Mouse (Mus musculus) lung, embryonic 15.5 days (tissue): ENCODE data around the gene Samd14. TPM values are rescaled to one million over a fixed set of nuclear protein-coding genes. Genes with fewer than 3 reads are reported as not detected.

Experiments
- ATAC-seq: fragments of 200-750 bp; cut with Nextera tagmentation; 2 replicates; pipeline ENCODE4 v1.8.0; 2017; ENCODE audit warnings: moderate number of reproducible peaks, borderline replicate concordance; ENCODE audit not compliant: low FRiP score, low TSS enrichment; ENCODE audit errors: extremely low read depth
- H3K27ac ChIP-seq: fragments of 300-500 bp; sonication (generic); 2 replicates; pipeline ENCODE4 v1.5.1; 2015; ENCODE audit warnings: moderate library complexity, mild to moderate bottlenecking, inconsistent platforms
- H3K27me3 ChIP-seq: fragments of 300-500 bp; sonication (generic); 2 replicates; pipeline ENCODE4 v1.6.1; 2015; ENCODE audit warnings: inconsistent platforms
- H3K36me3 ChIP-seq: fragments of 300-500 bp; sonication (generic); 2 replicates; pipeline ENCODE4 v1.6.1; 2015; ENCODE audit warnings: inconsistent platforms
- H3K4me1 ChIP-seq: fragments of 300-500 bp; sonication (generic); 2 replicates; pipeline ENCODE4 v1.6.1; 2015; ENCODE audit warnings: inconsistent platforms
- H3K4me2 ChIP-seq: fragments of 300-500 bp; sonication (generic); 2 replicates; pipeline ENCODE4 v1.6.1; 2015; ENCODE audit warnings: inconsistent platforms, mild to moderate bottlenecking, moderate library complexity
- H3K4me3 ChIP-seq: fragments of 300-500 bp; sonication (generic); 2 replicates; pipeline ENCODE4 v1.5.1; 2015; ENCODE audit warnings: mild to moderate bottlenecking, inconsistent platforms
- H3K9ac ChIP-seq: fragments of 300-500 bp; sonication (generic); 2 replicates; pipeline ENCODE4 v1.6.1; 2015; ENCODE audit warnings: inconsistent platforms
- H3K9me3 ChIP-seq: fragments of 300-500 bp; sonication (generic); 2 replicates; pipeline ENCODE4 v1.6.1; 2016; ENCODE audit warnings: inconsistent platforms
- WGBS: fragments of 180-500 bp; shearing (Covaris S2); methylation state at CpG from one replicate; pipeline ENCODE4 v1.1.7; 2015; 5-methylcytosine and 5-hydroxymethylcytosine counted together
- polyA plus RNA-seq: library from polyadenylated mRNA; unstranded; fragments of >200 nt; fragmentation: Nextera tagmentation; extraction: Ambion mirVana; gene quantifications from 2 replicates; pipeline ENCODE4 v1.2.1, GENCODE M21; 2015

The Samd14 gene
- polyA plus RNA-seq, 1 experiment from 2014 or later, result 17.4 TPM

DNA sequence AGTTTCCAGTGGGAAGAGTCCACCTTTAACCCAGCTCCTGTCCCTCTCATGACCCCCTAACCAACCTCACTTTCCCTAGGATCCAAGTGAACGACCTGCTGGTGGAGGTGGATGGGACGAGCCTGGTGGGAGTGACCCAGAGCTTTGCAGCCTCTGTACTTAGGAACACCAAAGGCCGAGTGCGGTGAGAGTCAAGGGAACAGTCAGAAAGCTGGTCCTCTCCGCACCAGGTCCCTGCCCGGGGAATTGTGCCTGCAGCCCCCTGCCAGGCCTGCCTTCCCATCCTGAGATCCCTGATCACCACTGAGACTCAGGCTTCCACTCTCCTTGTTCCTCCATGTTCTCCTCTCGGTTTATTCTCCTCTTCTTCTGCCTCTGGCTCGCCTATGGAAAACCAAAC lies 9.6 kb upstream of the Samd14 start:
- peaks cover 70% of the 10 kb centered on the region for H3K36me3 ChIP-seq
- no peak overlapping the region for H3K4me3 ChIP-seq
- H3K9ac ChIP-seq, result no peak overlapping the region
- no peaks in the 10 kb centered on the region for H3K27me3 ChIP-seq
- peaks cover 29% of the 10 kb centered on the region for H3K4me1 ChIP-seq
- H3K9me3 ChIP-seq, result no peaks in the 10 kb centered on the region
- ATAC-seq, result no peak
- H3K4me2 ChIP-seq, result no peak overlapping the region
- WGBS, result 63% methylated on average over 8 of the region's 8 CpGs
- H3K27ac ChIP-seq, result peak overlapping the region; percentile 81

DNA sequence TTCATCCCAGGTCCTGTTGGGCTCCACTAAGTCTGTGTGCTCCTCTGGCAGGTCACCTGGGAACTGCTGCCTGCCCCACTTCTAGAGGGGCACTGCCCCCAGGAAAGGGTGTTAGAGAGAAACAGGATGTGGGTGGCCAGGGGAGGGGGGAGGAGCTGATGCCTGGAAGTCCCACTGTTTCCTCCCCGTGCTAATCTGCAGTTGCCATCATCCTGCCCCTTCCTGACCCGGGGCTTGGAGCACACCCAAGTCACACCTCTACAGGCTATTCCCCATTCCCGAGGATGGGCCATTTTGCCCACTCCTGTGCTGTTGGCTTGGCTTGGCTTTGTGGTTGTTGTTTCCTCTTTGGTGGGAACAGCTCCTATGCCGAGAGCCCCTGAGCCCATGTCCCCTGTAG lies 9.1 kb upstream of the Samd14 start:
- ATAC-seq, result peak; percentile 10; the same call in 1 of the 2 replicates
- Histone ChIP-seq H3K9ac (no peak overlapping the region), H3K27ac (peak overlapping the region; percentile 81), H3K36me3 (peaks cover 74% of the 10 kb centered on the region), H3K4me1 (peaks cover 24% of the 10 kb centered on the region), H3K27me3 (no peaks in the 10 kb centered on the region), H3K9me3 (no peaks in the 10 kb centered on the region), H3K4me3 (0 out of 2 replicates have a peak overlapping the region, but pooled peaks have one; percentile 3), H3K4me2 (peak overlapping the region; percentile 29)
- 18% methylated on average over 4 of the region's 4 CpGs for WGBS

DNA sequence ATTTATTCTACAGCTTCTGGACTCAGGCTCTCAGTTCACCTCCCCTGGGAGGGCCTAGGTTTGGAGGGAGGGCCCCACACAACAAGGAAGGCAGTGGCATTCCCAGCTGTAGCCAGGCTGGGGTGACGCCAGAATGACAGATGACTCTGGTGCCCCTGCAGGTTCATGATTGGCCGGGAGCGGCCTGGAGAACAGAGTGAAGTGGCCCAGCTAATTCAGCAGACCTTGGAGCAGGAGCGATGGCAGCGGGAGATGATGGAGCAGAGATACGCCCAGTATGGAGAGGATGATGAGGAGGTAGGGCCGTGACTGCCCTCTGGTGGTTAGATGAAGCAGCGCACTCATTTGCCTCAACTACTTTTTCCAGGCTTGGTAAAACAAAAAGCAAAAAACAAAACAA lies 8.6 kb upstream of the Samd14 start:
- H3K36me3 ChIP-seq, result peaks cover 74% of the 10 kb centered on the region
- no peak overlapping the region for H3K9ac ChIP-seq
- 0 out of 2 replicates have a peak overlapping the region, but pooled peaks have one; percentile 3 for H3K4me3 ChIP-seq
- ATAC-seq, result peak; percentile 53
- no peaks in the 10 kb centered on the region for H3K9me3 ChIP-seq
- 3% methylated on average over 8 of the region's 8 CpGs for WGBS
- H3K4me2 ChIP-seq, result peak overlapping the region; percentile 29
- H3K27ac ChIP-seq, result peak overlapping the region; percentile 81
- no peaks in the 10 kb centered on the region for H3K27me3 ChIP-seq
- peaks cover 22% of the 10 kb centered on the region for H3K4me1 ChIP-seq

DNA sequence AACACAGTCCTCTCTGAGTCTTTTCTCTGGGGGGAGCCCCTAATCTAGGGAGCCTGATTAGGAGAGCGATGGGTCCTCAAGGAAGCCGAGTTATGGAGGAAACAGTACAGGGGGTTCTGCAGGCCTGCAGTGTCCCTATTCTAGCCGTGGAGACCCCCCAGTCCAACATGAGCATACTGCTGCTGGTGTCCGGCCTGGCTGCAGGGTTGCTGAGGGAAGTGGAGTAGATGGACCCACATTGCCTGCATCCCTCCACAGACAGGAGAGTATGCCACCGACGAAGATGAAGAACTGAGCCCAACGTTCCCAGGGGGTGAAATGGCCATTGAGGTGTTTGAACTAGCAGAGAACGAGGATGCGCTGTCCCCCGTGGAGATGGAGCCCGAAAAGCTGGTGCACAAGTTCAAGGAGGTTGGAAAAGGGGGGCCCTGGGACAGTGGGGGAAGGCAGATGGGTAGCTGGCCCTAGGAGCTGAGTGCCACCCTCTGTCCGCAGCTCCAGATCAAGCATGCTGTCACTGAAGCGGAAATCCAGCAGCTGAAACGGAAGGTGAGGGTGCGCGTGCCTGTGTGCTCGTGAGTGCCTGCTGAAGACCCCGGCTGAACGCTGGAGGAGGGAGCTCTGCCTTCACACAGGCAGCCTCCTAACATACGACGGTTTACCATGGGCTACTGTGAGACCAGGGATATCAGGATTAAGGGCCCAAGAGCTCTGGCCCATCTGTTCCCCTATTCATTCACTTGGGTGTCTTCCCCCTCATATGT lies 7.9 kb upstream of the Samd14 start:
- ATAC-seq, result no peak
- Histone ChIP-seq H3K27ac (no peak overlapping the region; the same call in 1 of the 2 replicates), H3K4me1 (peaks cover 24% of the 10 kb centered on the region), H3K36me3 (peaks cover 67% of the 10 kb centered on the region), H3K9ac (no peak overlapping the region; the same call in 1 of the 2 replicates), H3K27me3 (no peaks in the 10 kb centered on the region), H3K9me3 (no peaks in the 10 kb centered on the region), H3K4me2 (no peak overlapping the region), H3K4me3 (no peak overlapping the region)
- 84% methylated on average over 21 of the region's 21 CpGs for WGBS

DNA sequence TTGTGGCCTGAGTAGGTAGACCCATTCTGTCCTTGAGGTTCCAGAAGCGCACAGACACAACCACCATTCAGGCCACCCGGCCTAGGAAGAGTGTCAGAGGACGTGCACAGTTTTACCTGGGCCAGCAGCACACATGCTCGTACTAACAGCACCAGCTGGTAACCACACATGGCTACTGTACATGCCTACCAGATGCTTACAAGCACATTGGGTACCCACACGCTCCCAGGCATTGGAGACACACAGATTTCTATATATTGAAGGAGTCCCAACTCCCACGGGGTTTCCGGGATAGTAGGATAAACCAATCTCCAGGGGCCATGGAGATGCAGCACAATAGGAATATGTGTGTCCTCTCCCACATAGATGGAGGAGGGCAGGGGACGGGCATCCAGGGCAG lies 7.0 kb upstream of the Samd14 start:
- Histone ChIP-seq H3K4me1 (peaks cover 32% of the 10 kb centered on the region), H3K27me3 (no peaks in the 10 kb centered on the region), H3K27ac (no peak overlapping the region), H3K9ac (no peak overlapping the region), H3K4me3 (no peak overlapping the region), H3K36me3 (peaks cover 57% of the 10 kb centered on the region), H3K4me2 (no peak overlapping the region), H3K9me3 (no peaks in the 10 kb centered on the region)
- WGBS, result 91% methylated on average over 8 of the region's 8 CpGs
- no peak for ATAC-seq

DNA sequence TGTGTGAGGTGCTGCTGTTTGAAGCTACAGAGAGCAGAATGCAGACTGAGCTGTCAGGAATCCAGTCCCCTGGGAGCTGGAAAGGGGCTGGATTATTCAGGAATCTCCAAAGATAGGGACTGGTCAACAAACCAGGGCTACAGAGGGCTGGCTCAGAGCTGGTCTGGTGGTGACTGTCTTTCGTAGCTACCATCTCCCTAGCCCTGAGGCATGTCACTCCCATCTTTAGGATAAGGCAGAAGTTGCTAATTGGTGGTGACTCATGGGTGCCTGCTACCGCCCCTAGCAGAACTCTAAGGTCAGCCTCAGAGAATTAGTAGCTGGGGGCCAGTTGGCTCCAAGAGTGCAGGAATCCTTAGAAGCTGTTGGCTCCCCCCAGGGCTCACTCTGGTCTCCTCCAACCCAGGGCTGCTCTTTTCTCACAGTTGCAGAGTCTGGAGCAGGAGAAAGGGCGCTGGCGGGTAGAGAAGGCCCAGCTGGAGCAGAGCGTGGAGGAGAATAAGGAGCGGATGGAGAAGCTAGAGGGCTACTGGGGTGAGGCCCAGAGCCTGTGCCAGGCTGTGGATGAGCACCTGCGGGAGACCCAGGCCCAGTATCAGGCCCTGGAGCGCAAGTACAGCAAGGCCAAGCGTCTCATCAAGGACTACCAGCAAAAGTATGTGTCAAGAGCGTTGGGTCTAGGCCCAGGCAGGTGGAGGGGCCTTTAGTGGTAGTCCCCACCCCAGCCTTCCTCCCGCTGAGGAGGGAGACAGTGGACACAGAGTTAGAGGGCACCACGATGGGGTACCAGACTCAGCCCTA lies 5.3 kb upstream of the Samd14 start:
- ATAC-seq, result no peak
- Histone ChIP-seq H3K4me3 (no peak overlapping the region), H3K27ac (no peak overlapping the region), H3K9me3 (no peaks in the 10 kb centered on the region), H3K4me1 (peaks cover 36% of the 10 kb centered on the region), H3K27me3 (no peaks in the 10 kb centered on the region), H3K36me3 (peaks cover 41% of the 10 kb centered on the region), H3K9ac (no peak overlapping the region), H3K4me2 (no peak overlapping the region)
- 87% methylated on average over 12 of the region's 12 CpGs for WGBS

DNA sequence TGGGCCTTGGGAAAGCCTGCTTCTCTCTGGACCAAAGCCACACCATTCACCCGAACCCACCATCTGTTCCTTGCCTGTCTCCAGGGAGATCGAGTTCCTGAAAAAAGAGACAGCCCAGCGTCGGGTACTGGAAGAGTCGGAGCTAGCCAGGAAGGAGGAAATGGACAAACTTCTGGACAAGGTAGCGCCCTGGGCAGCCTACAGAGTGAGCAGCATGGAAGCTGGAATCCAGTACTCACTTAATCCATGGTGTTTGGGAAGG lies 4.8 kb upstream of the Samd14 start:
- Histone ChIP-seq H3K4me3 (no peak overlapping the region), H3K36me3 (peaks cover 38% of the 10 kb centered on the region), H3K9me3 (no peaks in the 10 kb centered on the region), H3K9ac (no peak overlapping the region), H3K4me1 (peaks cover 39% of the 10 kb centered on the region), H3K4me2 (no peak overlapping the region), H3K27me3 (no peaks in the 10 kb centered on the region), H3K27ac (no peak overlapping the region)
- WGBS, result 65% methylated on average over 6 of the region's 6 CpGs
- ATAC-seq, result no peak

DNA sequence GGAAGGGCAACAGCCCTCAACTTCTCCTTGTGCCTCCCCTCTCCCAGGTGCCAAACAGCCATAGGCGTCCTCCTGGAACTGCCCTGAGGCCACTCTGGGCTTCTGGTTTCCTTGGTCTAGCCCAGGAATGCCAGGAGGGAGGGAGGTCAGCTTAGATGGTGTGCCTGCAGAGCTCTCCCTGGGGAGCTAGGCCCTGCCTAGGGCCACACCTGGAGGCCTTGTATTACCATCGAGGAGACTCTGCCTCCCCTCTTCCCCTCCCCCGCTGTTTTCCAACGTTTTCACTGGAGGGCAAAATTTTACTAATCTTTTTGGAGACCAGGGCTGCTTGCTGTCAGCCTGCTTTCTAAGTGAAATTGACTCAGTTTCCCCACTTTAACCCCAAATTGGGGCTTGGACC lies 3.6 kb upstream of the Samd14 start:
- no peaks in the 10 kb centered on the region for H3K9me3 ChIP-seq
- WGBS, result 34% methylated on average over 4 of the region's 4 CpGs
- H3K4me3 ChIP-seq, result peak overlapping the region; percentile 40
- H3K27me3 ChIP-seq, result no peaks in the 10 kb centered on the region
- H3K9ac ChIP-seq, result peak overlapping the region; percentile 16; the same call in 1 of the 2 replicates
- H3K36me3 ChIP-seq, result peaks cover 38% of the 10 kb centered on the region
- H3K4me1 ChIP-seq, result peaks cover 33% of the 10 kb centered on the region
- peak overlapping the region; percentile 67 for H3K27ac ChIP-seq
- H3K4me2 ChIP-seq, result peak overlapping the region; percentile 67
- ATAC-seq, result no peak

DNA sequence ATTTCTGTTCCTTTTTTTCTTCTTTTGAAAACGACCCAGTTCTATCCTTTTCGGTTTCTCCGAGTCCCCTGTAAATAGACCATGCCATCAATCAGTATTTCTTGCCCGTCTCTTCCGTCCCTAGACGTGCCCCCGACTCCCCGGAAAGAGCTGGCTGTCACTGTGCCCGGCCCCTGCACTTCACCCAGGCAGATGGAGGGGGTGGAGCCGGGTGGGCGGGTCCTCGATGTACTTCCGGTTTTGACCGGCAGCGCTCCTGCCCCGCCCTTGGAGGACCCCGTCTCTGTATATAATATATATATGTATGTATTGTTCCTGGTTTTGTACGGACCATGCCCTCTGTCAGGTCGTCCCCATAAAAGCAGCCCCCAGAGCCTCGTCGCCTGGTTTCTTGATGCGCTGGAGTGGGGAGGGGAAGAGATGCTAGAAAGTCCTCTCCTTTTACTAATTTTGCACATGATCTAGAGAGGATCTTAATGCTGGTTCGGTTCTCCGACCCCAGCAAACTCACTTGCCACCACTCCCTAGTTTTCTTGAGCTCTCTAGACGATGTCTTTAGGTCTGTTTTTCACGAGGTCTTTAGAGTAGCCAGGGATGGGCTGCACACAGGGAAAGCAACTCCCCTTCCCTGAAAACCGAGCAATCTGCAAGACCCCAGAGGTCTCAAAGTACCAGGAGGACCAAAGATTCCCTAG lies 3.0 kb upstream of the Samd14 start:
- WGBS, result 1% methylated on average over 27 of the region's 27 CpGs
- H3K27me3 ChIP-seq, result no peaks in the 10 kb centered on the region
- peaks cover 33% of the 10 kb centered on the region for H3K36me3 ChIP-seq
- H3K4me1 ChIP-seq, result peaks cover 37% of the 10 kb centered on the region
- H3K9ac ChIP-seq, result peak overlapping the region; percentile 30
- H3K9me3 ChIP-seq, result no peaks in the 10 kb centered on the region
- H3K4me2 ChIP-seq, result peak overlapping the region; percentile 67
- peak overlapping the region; percentile 40 for H3K4me3 ChIP-seq
- H3K27ac ChIP-seq, result peak overlapping the region; percentile 67
- peak; percentile 61; the same call in 1 of the 2 replicates for ATAC-seq

DNA sequence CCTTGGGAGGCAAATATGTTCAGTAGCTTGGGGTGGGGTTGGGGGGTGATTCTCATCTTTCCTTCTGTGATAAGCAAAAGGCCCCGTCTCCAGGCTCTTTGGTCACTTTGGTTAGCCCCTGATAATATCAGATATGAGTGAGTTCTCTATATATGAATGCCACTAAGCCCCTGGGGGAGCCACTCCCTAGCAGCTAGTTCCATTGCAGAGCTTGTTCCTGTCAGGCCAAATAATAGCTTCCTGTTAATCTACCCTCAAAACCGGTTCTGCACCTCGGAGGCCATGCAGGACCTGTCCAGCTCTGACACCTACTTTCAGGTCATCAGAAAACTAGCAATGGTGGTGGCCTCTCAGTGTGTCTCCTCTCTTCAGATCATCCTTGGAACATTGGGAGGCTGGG lies 2.3 kb upstream of the Samd14 start:
- Histone ChIP-seq H3K9me3 (no peaks in the 10 kb centered on the region), H3K4me1 (peaks cover 42% of the 10 kb centered on the region), H3K36me3 (peaks cover 25% of the 10 kb centered on the region), H3K4me3 (no peak overlapping the region), H3K27ac (peak overlapping the region; percentile 67; the same call in 1 of the 2 replicates), H3K27me3 (no peaks in the 10 kb centered on the region), H3K9ac (no peak overlapping the region), H3K4me2 (no peak overlapping the region)
- no peak for ATAC-seq
- WGBS, result 47% methylated on average over 3 of the region's 3 CpGs

DNA sequence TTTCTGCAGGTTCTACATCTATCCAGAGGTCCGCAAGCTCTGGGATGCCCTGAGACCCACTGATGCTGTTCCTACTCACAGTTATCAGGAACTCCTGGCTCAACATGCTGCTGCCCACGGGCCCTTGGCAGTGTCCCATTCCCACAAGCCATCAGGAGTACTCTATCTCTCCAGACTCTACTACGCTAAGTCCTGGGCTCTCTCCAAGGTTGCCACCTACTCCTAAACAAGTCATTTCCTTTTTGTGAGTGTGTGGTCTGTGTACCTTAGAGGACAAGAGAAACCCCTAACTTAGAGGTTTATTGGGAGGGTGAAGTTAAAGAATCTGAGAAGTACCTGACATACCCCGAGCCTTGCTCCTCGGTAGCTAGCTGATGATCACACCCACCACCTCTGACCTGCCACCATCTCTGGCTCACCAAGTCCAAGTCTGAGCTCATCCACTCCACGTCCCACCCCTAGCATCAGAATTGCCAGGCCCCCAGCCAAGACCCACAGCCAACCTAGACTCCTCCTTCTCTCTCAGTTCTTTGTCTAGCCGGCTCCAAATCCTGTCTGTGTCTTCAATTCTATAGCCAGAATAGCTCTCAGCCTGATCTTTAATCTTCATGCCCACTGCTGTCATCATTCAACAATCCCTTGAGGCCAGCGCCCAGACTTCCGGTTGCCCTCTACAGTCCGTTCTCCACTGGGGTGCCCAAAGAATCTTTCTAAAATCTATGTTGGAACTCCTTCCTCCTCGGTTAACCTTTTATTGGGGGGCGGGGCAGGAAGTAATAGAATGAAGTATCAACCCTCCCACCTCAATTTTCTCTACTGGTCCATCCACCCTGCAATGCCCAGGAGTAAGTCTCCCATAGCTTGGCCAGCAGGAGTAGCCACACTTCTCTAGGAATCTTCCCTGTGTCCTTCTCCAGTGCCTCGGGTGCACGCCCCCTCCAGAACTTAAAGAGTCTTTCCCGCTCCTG lies 734 bp upstream of the Samd14 start:
- whole genome bisulfite sequencing, result 25% methylated on average over 15 of the region's 15 CpGs
- H3K27me3 ChIP-seq, result no peaks in the 10 kb centered on the region
- H3K9ac ChIP-seq, result peak overlapping the region; percentile 78
- H3K4me3 ChIP-seq, result peak overlapping the region; percentile 74
- peak; percentile 29; the same call in 1 of the 2 replicates for ATAC-seq
- peak overlapping the region; percentile 95 for H3K27ac ChIP-seq
- no peaks in the 10 kb centered on the region for H3K9me3 ChIP-seq
- peaks cover 42% of the 10 kb centered on the region for H3K4me1 ChIP-seq
- peaks cover 12% of the 10 kb centered on the region for H3K36me3 ChIP-seq
- H3K4me2 ChIP-seq, result peak overlapping the region; percentile 96
